Mouse (Mus musculus): ENCODE measurements around the gene Dap.

Gene Dap

DNA sequence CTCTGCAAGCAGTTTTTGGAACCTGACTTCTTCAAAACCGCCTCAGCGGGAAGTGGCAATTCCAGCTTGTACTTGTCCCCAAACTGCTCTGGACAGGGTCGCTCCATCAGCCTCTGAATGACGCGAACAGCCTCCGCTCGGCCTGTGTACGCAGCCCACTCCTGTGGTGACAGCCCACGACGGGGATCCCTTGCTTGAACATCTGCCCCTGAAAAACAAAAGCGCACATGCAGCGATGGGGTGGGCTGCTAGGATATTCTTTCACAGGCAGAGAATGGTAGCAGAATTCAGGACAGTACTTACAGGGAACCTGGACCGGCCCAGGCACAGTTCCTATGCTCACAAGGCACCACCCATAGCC, 73.6 kb downstream of the Dap start:
- no peak for DNase-seq (ENCODE audit: extremely low spot score, low read depth, low spot score)

DNA sequence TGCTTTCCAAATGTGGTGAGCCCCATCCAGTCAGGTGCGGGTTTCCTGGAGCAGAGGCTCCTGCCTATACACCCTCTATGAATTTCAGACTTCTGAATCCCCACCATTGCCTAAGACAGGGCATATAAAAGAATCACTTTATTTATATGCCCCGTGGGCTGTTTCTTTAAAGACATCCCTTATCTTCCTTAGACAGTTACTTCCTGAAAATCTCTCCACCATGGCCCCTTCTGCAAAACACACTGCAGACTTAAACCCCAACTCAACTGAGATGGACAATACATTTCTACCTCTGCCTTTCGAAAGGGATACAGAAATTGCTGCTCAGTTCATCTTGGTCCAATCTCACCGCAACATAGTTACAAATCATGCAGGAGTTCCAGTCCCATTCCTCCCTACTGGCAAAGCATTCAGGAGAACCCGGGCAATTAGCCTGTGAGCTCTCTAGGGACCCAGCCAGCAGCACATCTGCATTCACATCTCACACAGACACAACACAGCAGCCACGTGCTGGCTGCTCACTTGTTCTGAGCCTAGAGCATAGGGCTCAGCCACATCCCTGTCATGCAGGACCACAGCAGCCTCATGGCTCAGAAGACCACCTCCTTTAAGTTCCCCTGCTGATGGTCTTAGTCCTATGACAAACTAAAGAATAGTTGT, 75.3 kb downstream of the Dap start:
- DNase-seq (ENCODE audit: extremely low spot score, low read depth, low spot score): no peak

- DNase-seq (ENCODE audit: extremely low spot score, low read depth, low spot score): no peak
These were observed 78.3 kb downstream of the Dap start for GRCm38 (mm10) chr15:31302293-31302990.

DNA sequence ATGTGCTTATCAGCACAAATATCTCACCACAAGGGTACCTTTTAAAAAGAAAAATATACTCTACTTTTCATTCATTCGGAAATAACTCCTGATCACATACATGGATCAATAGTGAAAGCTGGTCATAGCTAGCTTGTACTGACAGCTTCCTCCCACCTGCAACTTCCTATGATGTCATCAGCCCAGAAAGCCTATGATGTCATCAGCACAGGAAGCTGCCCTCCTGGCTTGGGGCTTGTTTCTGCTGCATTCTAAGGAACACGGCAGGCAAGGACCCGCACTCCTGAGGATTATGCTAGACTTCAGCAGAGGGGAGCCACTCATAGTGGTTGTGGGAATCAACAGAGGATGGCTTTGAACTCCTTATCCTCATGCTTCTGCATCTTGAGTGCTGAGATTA, 80.2 kb downstream of the Dap start:
- DNase-seq (ENCODE audit: extremely low spot score, low read depth, low spot score): no peak

DNA sequence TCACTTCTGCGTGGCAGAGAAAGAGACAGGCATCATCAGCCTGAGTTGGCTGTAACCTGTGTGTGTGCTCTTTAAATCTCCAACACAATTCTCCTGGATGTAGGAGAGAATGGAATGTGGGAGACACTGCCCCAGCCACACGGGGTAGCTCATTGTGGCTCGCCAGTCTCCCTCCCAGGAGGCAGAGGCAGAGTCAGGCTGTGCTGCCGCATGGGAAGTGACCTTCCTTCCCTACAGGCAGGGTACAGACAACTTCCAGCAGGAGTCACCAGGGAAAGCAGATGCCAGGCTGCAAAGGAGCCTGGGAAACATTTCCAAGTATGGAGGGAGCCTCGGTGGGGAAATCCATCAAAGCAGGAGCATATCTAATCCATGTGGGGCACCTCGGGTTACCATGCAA, 81.1 kb downstream of the Dap start:
- no peak for DNase-seq (ENCODE audit: extremely low spot score, low read depth, low spot score)

DNA sequence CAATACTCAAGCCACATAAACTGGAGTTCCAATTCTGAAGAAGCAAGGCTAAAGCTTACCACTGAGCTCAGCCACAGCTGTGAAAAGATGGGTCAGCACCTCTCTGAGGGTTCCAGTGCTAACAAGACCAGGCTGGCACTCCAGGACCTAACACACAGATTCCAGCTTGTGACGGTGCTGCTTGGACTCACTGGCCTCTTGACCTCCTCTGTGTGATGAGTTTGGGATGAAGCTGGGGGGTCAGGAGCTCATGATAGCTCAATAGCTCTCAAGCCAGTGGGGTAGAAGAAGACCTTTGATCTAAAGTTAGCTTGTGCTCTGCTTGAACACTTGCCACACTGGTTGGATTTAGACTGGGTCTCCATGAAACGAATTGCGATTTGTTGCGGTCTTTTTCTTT, 82.6 kb downstream of the Dap start:
- no peak for DNase-seq (ENCODE audit: extremely low spot score, low read depth, low spot score)

DNA sequence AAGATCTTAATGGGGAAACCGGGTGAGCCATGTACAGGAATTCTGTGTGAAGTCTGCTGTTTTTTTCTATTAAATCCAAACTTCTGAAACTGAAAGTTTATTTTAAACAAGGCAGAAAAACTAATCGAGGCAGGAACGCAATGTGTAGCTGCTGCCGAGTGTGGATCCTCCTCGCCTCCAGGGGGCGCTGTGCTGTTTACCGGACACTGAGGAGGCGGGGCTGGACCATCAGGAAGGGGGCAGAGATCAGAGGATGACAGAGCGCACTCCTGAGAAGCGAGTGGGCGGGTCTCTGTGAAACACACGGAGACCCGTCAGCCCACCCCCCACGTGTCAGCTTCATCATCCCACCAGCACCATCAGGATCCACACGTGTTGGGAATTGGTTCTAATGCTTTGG, 85.4 kb downstream of the Dap start:
- DNase-seq (ENCODE audit: extremely low spot score, low read depth, low spot score): no peak

DNA sequence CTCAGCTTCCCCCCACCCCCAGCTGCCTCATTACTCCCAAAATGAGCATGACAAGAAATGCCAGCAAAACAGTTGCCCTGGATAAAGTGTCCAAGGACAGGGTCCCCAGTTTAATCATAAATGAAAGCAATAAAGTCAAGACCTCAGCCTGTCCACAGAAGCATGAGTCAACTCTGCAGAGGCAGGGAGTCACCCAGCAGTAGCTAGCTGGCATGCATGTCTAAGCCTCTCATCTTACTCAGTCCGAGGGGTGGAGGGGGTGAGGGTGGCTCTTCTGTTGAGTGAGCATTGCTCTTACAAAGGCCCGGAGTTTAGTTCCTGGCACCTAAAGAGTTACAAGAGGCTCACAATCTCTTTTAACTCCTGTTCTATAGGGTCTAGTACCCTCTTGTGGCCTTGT, 87.9 kb downstream of the Dap start:
- DNase-seq (ENCODE audit: extremely low spot score, low read depth, low spot score): no peak

GRCm38 (mm10) chr15:31315630-31316231, 91.6 kb downstream of the Dap start:
- peak; percentile 71 for DNase-seq (ENCODE audit: extremely low spot score, low read depth, low spot score)

DNA sequence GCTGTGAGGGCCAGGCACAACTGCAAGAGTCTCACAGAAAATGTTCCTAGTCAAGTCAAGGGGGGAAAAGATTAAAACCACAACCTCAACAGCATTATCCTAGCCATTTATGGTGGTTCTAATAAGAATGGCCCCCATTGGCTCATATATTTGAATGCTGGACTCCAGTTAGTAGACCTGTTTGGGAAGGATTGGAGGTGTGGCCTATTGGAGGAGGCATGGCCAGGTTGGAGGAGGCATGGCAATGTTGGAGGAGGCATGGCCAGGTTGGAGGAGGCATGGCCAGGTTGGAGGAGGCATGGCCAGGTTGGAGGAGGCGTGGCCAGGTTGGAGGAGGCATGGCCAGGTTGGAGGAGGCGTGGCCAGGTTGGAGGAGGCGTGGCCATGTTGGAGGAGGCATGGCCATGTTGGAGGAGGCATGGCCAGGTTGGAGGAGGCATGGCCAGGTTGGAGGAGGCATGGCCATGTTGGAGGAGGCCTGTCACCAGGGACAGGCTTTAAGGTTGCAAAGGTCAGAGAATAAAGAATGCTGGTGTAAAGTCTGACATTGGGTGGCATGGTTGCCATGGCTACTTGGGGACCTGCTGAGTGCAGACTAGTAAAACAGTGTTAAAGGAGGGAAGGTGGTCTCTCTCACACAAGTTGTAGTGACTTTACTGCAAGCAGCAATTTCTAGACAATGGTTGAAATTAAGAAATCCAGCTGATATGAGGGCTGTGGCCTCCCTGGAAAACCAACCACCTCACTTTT, 93.1 kb downstream of the Dap start:
- DNase-seq (ENCODE audit: extremely low spot score, low read depth, low spot score): no peak

- DNase-seq (ENCODE audit: extremely low spot score, low read depth, low spot score): no peak
These were observed 94.2 kb downstream of the Dap start for GRCm38 (mm10) chr15:31318158-31318955.

DNA sequence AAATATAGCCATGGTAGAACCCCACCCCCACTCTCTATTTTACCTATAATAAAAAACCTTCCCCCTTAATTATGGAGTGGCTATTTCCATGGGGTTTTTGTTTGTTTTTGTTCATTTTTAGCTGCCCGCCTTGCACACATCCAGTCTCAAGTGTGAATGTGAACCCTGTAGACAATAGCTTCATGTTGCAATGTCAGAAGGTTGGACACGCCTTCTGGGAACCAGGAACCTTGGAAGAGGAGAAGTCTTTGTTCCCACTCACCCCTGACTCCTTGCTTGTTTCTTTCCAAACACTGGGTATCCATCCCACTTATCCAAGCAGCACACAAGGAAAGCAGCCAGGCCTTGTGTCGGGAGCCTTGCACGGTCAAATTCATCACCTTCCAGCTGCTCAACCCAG, 94.9 kb downstream of the Dap start:
- DNase-seq (ENCODE audit: extremely low spot score, low read depth, low spot score): no peak

- DNase-seq (ENCODE audit: extremely low spot score, low read depth, low spot score): no peak
These were observed 96.7 kb downstream of the Dap start for GRCm38 (mm10) chr15:31320598-31321377.

- DNase-seq (ENCODE audit: extremely low spot score, low read depth, low spot score): no peak
These were observed 99.6 kb downstream of the Dap start for GRCm38 (mm10) chr15:31323684-31324083.
